Mouse (Mus musculus) mature B cell (primary cell): ENCODE measurements around the gene Gse1.

ENCODE experiments used
- in situ Hi-C: fragments of 300-500 bp; cut with MboI; formaldehyde crosslinking; loops from 2 replicates; pipeline ENCODE4 v1.14.3; 2019

Gse1 gene

GRCm38 (mm10) chr8:120298601-120299532, 70.6 kb downstream of the Gse1 start:
- in situ Hi-C loops, result no loop called here

DNA sequence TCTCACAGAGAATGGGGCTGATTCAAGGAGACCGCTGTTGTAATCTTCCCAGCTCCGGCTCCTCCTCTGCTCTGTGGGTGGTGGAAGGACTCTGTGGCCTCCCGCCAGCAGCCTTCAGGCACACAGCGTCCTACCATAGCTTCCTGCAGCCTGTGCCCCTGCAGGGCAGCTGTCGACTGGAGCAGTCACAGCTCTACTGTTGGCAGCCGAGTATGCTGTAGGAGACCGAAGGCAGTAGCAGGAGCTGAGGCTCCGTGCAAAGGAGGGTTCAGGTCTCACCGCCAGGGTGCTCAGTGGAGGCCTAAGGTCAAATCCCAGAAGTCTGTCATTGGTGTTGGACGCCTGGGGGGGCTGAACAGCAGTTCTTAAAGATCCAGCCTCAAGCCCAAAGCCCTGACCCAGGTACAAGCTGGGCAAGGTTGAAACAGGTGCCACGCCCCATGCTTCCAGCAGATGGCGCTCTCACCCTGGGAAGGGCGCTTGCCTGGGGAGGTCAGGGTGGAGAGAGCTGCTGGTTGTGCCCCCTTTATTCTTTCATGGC, 72.4 kb downstream of the Gse1 start:
- in situ Hi-C loops, result no loop called here

DNA sequence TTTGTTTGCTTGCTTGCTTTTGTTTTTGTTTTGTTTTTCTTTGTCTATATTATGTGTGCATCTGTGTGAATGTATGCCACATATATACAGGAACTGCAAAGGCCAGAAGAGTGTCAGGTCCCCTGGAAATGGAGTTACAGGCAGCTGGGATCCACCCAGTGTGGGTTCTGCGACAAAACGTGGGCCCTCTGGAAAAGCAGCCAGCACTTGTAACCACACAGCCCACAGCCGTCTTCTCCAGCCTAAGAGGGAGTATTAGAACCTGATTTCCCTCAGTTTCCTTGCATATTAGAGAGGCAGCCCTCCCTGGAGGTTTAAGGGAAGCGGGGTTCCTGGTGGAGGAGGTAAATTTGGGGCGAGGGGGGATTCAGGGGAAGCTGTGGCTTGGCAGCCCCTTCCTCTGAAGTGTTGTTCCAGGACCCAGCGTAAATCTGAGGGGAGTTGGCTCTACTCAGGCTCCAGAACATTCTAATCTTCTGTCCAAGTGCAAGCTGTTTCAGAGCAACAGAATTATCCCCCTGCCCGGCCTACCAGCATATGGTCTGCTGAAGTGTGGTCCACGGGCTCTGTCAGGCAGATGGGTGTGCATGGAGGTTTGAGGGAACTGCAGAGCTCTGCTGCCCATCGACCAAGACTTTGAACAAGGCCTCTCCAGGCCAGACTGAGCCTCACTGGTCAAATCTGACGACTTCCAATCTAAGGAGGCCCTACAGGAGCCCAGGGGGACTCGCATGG, 74.9 kb downstream of the Gse1 start:
- in situ Hi-C loops, result no loop called here

DNA sequence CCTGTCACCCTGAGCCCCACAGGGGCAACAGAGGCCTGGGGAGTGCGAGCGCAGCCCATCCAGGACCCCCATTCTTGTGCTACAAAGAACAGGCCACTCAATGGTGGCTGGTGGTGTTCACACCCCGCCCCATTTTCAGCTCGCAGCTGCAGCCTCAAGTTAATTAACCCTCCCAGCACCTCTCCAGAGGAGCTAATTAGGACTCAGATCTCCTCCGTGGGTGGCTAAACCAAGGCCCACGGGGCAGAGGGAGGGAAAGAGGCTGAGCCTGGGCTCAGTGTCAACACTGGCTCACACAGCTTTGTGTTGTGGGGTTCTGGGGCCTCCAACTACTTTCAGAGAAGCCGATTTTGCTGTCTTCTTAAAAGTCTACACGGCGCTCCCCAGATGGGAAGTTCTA, 75.8 kb downstream of the Gse1 start:
- in situ Hi-C loops, result no loop called here

DNA sequence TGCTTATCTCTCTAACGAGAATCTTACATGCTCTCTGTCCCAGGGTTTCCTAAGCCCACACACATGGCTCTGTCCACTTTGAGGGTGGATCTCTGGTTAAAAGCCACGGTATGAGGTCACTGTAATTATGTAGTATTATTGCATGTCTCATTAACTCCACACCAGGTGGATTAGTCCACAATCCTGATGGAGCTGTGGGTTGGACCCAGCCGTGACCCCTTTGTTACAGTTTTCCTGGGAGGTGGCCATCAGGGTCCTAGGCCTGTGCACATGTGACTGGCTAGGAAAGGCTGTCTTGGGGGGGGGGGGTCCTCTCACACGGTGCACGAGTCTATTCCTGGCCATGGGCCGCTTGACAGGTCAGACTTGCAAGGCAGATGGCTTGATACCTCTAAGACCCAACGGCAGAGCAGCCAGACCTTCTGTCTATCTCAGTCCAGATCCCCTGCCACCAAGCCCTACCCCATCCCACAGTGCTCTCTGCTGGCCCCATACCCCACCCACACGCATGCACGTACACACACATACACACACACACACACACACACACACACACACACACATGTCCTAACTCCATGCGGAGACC, 77.6 kb downstream of the Gse1 start:
- in situ Hi-C loops, result no loop called here

DNA sequence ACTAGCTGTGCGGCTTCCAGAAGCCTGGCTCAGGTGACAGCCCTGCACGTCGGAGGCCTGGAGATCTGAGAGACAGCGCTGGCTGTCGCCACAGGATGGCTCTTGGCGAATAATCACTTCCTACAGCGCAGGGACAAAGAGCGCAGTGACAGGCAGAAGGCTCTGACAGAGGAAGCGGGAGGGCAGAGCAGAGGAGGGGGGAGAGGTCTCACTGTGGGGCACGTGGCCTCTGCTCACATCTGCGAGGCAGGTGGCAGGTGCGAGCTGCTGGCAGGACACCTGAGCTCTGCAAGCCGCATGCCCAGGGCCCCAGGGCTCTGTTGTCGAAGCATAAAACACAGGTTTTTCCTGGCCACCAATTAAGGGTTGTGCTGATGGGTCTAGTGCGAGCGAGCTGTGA, 78.8 kb downstream of the Gse1 start:
- in situ Hi-C loops, result no loop called here

DNA sequence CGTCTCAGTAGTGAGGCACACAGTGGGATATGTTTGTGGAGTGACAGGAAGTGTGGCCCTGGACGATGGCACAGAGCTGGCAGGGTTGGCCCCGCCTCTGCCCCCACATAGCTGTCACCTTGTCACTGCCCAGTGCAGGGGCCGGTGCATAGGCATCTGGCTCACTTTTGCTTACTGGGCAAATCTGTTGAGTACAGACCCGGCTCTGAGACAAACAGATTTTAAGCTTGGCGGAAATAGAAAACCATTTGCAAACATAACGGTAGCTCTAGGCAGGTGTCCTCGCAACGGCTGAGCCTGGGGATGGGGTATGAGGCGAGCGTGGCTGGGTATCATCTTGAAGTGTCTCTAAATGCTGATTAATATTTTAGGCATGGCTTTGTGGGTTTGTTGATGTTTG, 79.3 kb downstream of the Gse1 start:
- in situ Hi-C loops, result no loop called here

DNA sequence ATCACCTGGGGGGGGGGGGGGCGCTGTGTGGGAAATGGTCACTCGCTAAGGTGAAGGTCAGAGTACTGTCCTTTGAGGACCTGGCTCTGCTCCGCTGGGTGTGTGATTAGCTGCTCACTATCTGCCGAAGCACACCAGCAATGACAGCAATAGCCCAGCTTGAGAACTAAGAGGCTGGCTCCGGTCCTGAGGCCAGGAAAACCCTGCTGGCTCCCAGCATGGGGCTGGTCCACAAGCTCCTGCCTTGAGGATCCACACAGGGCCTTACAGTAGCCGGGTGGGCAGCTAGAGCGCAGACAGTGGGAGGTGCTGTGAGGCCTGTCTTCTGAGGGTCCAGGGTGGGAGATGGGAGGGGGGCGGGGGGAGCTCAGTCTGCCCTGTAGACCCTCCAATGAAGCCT, 79.9 kb downstream of the Gse1 start:
- in situ Hi-C loops, result no loop called here

DNA sequence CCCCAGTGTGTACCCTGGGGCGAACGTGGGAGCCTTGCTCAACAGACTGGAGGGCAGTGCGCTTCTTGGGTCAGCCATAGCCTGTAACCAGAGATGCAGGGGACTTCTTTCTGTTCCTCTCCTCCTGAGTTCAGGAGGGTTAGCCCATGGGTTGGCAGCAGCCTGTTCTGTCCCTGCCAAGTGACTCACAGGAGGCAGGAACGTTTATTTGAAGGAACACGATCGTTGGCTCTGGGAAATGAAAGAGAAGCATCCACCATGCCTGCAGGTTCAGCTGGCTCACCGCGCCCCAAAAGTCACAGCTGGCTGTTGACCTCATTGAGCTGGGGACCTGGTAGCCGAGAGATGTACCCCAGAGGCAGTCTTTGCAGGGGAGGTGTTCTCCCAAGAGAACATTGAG, 80.3 kb downstream of the Gse1 start:
- in situ Hi-C loops, result no loop called here

DNA sequence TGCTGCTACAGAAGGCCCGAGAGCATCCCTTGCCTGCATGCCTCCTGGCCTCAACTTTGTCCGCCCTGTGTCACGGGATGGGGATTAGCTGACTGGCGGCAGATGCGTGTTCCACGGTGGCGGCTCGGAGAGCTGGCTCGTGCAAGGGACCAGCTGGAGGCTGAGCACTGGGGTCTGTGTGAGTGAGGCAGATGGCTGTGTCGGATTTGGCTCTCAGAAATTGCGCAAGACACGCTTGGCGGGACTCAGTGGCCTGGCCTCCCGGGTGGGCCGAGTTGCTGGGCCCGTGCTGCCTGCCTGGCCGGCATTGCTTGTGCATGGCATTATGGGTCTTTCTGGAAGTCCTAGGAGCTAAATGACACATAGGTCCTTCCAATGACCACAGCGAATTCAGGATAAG, 81.1 kb downstream of the Gse1 start:
- in situ Hi-C loops, result no loop called here

DNA sequence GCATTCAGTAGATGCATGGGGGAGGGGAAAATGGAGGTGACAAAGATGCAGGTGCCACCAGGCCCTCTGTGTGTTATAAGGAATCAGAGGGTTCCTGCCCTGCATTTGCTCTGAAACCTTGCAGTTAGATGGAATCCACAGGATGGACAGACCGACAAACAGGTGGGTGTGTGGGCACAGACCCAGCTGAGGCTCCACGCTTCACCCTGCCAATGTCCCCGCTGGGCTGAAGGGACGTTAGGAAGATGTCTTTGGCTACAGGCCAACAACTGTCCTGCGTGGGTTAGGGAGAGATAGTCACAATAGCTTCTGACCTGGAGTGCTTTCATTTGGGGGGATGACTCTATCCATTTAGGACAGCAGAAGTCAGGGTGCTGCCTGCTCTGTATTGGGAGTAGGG, 81.8 kb downstream of the Gse1 start:
- in situ Hi-C loops, result no loop called here

DNA sequence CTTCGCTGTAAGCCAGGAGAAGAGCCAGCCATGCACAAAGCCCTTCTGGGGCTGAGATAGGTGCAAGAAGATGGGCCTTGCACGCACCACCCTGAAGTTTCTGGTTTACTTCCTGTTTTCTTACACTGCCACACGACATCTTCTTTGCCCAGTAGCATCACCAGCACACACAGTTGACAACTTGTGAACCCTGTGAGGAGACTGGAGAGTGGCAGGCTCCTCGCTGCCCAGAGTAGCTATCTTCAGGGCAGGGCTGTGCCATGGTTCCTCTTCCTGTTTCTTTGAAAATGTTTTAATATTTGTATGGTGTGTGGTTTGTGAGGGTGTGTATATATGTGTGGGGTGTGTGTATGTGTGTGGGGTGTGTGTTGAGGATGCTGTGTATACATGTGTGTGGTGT, 84.2 kb downstream of the Gse1 start:
- in situ Hi-C loops, result no loop called here

DNA sequence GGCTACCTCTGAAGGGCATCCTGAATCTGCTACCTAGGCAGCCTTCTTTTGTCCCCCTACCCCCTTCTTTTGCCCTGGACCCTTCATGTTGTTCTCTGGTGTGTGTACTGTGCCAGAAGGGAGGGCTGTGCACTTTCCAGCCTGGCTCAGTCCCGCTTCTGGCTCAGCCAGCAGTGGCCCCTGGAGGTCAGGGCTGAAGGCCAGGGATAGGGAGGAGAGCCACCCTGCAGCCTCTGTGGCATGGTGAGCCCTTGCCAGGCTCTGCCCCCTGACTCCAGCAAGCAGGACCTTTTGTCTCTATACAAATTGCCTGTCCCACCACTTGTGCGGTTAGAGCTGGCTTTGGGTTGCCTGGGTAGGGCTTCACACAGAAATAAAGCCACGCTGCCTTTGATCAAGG, 85.4 kb downstream of the Gse1 start:
- in situ Hi-C loops, result no loop called here

DNA sequence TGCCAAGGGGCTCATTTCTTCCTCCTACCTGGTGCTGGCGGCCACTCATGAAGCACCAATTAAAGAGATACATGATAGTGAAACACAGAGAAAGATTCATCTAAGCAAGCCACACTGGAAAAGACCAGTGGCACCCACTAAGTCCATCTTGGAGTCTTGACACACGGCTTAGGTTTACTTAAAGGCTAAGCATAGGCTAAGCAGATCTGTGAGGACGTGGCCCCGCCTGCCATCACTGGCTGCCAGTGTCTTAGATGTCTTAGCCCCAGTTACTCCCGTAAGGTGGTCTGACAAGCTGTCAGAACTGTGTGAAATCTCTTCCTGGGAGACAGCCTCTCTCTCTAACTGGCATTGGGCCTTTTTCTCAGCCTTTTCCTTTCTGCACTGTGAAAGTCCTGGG, 86.7 kb downstream of the Gse1 start:
- in situ Hi-C loops, result no loop called here

- in situ Hi-C loops, result no loop called here
Observed at GRCm38 (mm10) chr8:120315644-120316043, 87.4 kb downstream of the Gse1 start.

DNA sequence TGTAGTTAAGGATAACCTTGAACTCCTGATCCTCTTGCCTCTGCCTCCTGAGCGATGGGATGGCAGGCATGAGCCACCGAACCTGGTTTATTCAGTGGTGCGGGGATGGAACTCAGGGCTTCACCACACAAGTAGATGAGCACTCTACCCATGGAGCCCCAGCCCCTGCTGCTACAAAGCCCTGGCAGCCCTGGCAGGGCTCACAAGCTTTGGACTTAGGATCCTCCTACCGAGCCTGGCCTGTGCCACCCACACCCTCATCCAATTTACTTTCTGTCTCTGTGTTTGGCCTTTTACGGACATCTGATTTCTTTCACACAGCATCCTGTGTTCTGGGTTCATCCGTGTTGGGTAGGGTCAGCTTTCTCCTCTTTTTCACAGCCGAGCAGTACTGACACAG, 88.5 kb downstream of the Gse1 start:
- in situ Hi-C loops, result no loop called here

DNA sequence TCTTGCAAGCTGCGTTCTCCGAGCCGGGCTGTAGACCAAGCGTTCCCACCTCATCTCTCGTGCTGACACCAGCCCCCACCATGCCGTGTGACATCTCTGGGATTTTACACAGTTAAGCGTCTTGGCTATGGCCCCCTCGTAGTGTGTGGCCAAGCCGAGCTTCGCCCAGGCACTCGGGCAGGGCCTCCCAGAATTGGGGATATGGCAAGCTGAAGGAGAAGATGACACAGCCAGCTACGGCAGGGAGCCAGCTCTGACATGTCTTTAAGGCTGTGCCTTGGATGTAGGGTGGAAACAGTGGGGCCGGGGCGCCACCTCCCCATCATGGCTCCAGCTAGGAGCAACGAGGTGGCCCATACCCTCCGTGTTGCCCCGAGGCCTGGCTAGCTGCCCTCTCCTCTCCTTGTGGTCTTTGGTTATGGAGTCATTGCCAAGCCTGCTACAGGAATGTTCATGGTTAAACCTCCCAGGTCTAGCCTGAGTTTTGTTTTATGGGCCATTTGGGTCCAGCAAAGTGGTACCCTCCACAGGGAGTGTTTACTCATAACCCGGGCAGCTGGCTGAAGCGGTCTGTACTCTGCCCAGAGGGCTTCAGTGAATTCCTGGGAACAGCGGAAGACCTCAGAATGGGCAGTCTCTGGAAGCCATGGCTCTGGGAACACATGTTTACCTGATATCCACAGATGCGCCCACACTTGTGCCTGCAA, 89.0 kb downstream of the Gse1 start:
- in situ Hi-C loops, result no loop called here

DNA sequence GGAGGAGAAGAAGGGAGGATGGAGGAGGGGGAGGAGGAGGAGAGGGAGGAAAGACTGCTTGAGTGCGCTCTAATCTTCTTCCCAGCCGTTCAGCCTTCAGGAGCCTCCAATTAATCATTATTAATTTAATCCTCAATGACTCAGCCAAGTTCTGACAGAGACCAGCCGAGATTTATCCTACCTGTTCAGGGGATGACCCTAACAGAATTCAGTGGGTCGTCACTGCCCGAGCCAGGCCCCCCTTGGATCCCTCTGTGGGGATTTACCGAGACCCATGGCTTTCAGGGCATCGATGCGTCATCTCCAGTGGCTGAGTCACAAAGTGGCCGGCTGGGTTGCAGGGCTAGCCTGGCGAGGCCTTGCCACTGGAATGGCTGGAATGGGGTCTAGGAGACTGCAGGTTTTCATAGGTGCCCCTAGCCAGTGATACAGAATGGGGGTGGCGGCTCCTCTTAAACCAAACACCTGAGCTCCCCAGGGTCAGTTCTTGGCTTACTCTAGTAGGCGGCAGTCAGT, 90.3 kb downstream of the Gse1 start:
- in situ Hi-C loops, result no loop called here

DNA sequence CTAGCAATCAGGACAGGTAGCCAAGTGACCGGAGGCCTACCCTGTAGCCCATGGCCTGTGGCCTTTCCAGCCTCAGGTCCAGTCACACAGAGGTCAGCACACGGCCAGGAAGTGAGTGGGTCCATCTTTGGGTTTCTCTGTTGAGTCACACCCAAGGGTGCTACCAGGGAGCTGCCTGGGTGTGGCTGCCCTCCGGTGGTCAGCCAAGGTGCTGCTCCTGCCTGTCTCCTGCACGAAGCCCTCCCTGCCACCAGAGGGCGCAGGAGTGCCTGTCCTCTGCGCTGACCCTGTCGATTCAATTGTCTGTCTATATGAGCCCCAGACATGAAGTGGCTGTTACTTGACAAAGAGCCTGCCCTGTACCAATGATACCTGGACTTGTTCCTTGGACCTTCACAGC, 91.2 kb downstream of the Gse1 start:
- in situ Hi-C loops, result no loop called here

DNA sequence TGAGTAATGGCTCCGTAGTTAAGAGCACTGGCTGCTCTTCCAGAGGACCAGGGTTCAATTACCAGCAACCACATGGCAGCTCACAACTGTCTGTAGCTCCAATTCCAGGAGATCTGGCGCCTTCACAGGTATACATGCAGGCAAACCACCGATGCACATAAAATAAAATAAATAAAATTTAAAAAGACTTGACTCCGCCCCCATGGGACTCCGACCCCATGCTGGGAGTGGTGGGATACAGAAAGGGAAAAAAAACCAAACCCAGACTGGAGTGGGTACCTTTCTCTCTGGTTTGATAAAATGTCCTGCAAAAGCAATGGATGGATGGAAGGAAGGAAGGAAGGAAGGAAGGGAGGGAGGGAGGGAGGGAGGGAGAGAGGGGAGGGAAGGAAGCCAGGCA, 91.9 kb downstream of the Gse1 start:
- in situ Hi-C loops, result no loop called here

- in situ Hi-C loops, result no loop called here
Observed at GRCm38 (mm10) chr8:120321724-120322123, 93.5 kb downstream of the Gse1 start.

GRCm38 (mm10) chr8:120322956-120323448, 94.7 kb downstream of the Gse1 start:
- in situ Hi-C loops, result no loop called here
